Mouse (Mus musculus) heart, embryonic 13.5 days (tissue): ENCODE data around the gene Ost4. TPM values are rescaled to one million over a fixed set of nuclear protein-coding genes. Genes with fewer than 3 reads are reported as not detected.

Experiments used
- ATAC-seq: fragments of 200-750 bp; cut with Nextera tagmentation; 2 replicates; pipeline ENCODE4 v1.8.0; 2017; ENCODE audit warnings: moderate TSS enrichment; ENCODE audit not compliant: insufficient number of reproducible peaks, low FRiP score, low TSS enrichment; ENCODE audit errors: extremely low read depth
- H3K27ac ChIP-seq: fragments of 300-500 bp; sonication (generic); replicated peaks from 2 replicates; pipeline ENCODE4 v1.5.1; 2015; ENCODE audit warnings: moderate library complexity, mild to moderate bottlenecking, inconsistent platforms
- H3K27me3 ChIP-seq: fragments of 300-500 bp; sonication (generic); replicated peaks from 2 replicates; pipeline ENCODE4 v1.6.1; 2015; ENCODE audit warnings: mild to moderate bottlenecking, inconsistent platforms
- H3K36me3 ChIP-seq: fragments of 300-500 bp; sonication (generic); 2 replicates; pipeline ENCODE4 v1.6.1; 2015; ENCODE audit warnings: mild to moderate bottlenecking, inconsistent platforms
- H3K4me1 ChIP-seq: fragments of 300-500 bp; sonication (generic); 2 replicates; pipeline ENCODE4 v1.6.1; 2015; ENCODE audit warnings: inconsistent platforms
- H3K4me2 ChIP-seq: fragments of 300-500 bp; sonication (generic); 2 replicates; pipeline ENCODE4 v1.6.1; 2015; ENCODE audit warnings: inconsistent platforms, mild to moderate bottlenecking, moderate library complexity
- H3K4me3 ChIP-seq: fragments of 300-500 bp; sonication (generic); 2 replicates; pipeline ENCODE4 v1.5.1; 2015; ENCODE audit warnings: moderate library complexity, mild to moderate bottlenecking, inconsistent platforms
- H3K9ac ChIP-seq: fragments of 300-500 bp; sonication (generic); 2 replicates; pipeline ENCODE4 v1.6.1; 2015; ENCODE audit warnings: inconsistent platforms, mild to moderate bottlenecking, moderate library complexity
- H3K9me3 ChIP-seq: fragments of 300-500 bp; sonication (generic); 2 replicates; pipeline ENCODE4 v1.6.1; 2016; ENCODE audit warnings: inconsistent platforms
- WGBS: fragments of 180-500 bp; shearing (Covaris S2); methylation state at CpG from one replicate; pipeline ENCODE4 v1.1.7; 2015; ENCODE audit warnings: mixed read lengths; 5-methylcytosine and 5-hydroxymethylcytosine counted together
- polyA plus RNA-seq: library from polyadenylated mRNA; unstranded; fragments of >200 nt; fragmentation: Nextera tagmentation; extraction: Ambion mirVana; gene quantifications from 2 replicates; pipeline ENCODE4 v1.2.1, GENCODE M21; 2015

The Ost4 gene
- polyA plus RNA-seq: 421 and 441 TPM in 2 replicates

- peak within 1 kb of the TSS; percentile 94 for H3K9ac ChIP-seq
- peaks cover 71% of the 10 kb centered on the region for H3K4me1 ChIP-seq
Observed at GRCm38 (mm10) chr5:30907413-30908059, at the start of gene Ost4. Gene Ost4, minus strand, starts transcription at chr5:30907788.

GRCm38 (mm10) chr5:30955751-30956150, 48.2 kb upstream of the Ost4 start:
- Histone ChIP-seq H3K9ac (no peak overlapping the region), H3K27ac (no peak overlapping the region), H3K27me3 (no peaks in the 10 kb centered on the region), H3K4me1 (peaks cover 32% of the 10 kb centered on the region), H3K4me3 (no peak overlapping the region), H3K9me3 (no peaks in the 10 kb centered on the region), H3K4me2 (no peak overlapping the region), H3K36me3 (peaks cover 63% of the 10 kb centered on the region)
- WGBS: 89% methylated on average over 6 of the region's 6 CpGs
- no peak for ATAC-seq

More at GRCm38 (mm10) chr5:30907413-30908059, at the start of gene Ost4:
- peak within 1 kb of the TSS; percentile 83 for H3K4me3 ChIP-seq
- H3K36me3 ChIP-seq: peaks cover 37% of the 10 kb centered on the region
- peak within 1 kb of the TSS; percentile 99 for H3K27ac ChIP-seq
- WGBS: under 1% methylated on average over 58 of the region's 58 CpGs
- H3K9me3 ChIP-seq: no peaks in the 10 kb centered on the region
- peak; percentile 88 for ATAC-seq
- H3K27me3 ChIP-seq: no peaks in the 10 kb centered on the region
- H3K4me2 ChIP-seq: peak within 1 kb of the TSS; percentile 95

- WGBS: 91% methylated on average over 9 of the region's 9 CpGs
Observed at GRCm38 (mm10) chr5:30954556-30954955, 47.0 kb upstream of the Ost4 start.

DNA sequence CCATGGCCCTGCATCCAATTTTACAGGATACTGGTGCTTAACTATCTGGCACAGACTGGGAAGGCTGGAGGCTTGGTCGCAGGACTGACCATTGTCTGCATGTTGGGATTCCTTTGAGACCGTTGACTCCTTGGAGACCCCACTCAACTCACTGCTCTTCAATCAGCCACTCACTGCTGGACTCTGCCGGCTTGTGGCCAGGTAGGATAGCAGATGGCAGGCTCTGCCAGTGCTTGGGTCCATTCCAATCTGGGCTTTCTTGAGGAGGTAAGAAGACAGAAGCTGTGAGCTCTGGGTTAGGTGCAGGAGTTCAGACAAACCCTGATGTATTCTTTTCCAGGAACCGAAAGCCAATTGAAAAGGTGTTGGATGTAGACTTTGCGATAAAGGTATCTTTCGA, 46.5 kb upstream of the Ost4 start:
- no peak overlapping the region for H3K9ac ChIP-seq
- H3K4me2 ChIP-seq: no peak overlapping the region
- no peak overlapping the region for H3K4me3 ChIP-seq
- no peaks in the 10 kb centered on the region for H3K9me3 ChIP-seq
- H3K4me1 ChIP-seq: peaks cover 35% of the 10 kb centered on the region
- H3K27me3 ChIP-seq: no peaks in the 10 kb centered on the region
- no peak overlapping the region for H3K27ac ChIP-seq
- 92% methylated on average over 6 of the region's 6 CpGs for WGBS
- H3K36me3 ChIP-seq: peaks cover 63% of the 10 kb centered on the region
- no peak for ATAC-seq

More at GRCm38 (mm10) chr5:30954556-30954955, 47.0 kb upstream of the Ost4 start:
- Histone ChIP-seq H3K27ac (no peak overlapping the region), H3K4me2 (no peak overlapping the region), H3K27me3 (no peaks in the 10 kb centered on the region), H3K4me1 (peaks cover 36% of the 10 kb centered on the region), H3K4me3 (no peak overlapping the region), H3K9ac (no peak overlapping the region), H3K36me3 (peaks cover 63% of the 10 kb centered on the region), H3K9me3 (no peaks in the 10 kb centered on the region)
- no peak for ATAC-seq

- no peak for ATAC-seq
- no peak overlapping the region for H3K4me3 ChIP-seq
- WGBS: 75% methylated on average over 5 of the region's 5 CpGs
- peaks cover 23% of the 10 kb centered on the region for H3K4me1 ChIP-seq
- no peaks in the 10 kb centered on the region for H3K9me3 ChIP-seq
- no peak overlapping the region for H3K4me2 ChIP-seq
- no peak overlapping the region for H3K9ac ChIP-seq
- H3K36me3 ChIP-seq: peaks cover 48% of the 10 kb centered on the region
- H3K27ac ChIP-seq: no peak overlapping the region
- H3K27me3 ChIP-seq: no peaks in the 10 kb centered on the region
Observed at GRCm38 (mm10) chr5:30952551-30952950, 45.0 kb upstream of the Ost4 start.

DNA sequence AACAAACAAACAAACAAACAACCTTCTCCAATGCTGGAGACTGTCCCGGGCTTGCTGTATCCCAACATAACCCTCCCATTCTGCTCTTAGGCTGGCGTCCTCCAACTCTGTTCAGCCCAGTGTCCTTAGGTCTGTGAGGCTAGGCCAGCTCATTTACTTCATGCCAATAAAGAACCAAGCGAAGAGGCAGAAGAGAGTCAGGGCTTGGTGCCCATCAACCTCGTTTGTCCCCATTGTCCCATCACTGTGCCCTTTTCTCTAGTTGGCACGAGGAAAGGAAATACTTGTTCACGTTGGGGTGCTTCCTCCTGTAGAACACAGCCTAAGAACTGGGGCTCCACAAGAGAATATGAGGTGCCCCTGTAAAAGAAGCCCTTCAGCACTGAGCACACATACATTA, 44.1 kb upstream of the Ost4 start:
- Histone ChIP-seq H3K9me3 (no peaks in the 10 kb centered on the region), H3K36me3 (peaks cover 44% of the 10 kb centered on the region), H3K4me2 (no peak overlapping the region), H3K4me1 (peaks cover 20% of the 10 kb centered on the region), H3K27ac (no peak overlapping the region), H3K9ac (no peak overlapping the region), H3K27me3 (no peaks in the 10 kb centered on the region), H3K4me3 (no peak overlapping the region)
- ATAC-seq: no peak
- WGBS: 79% methylated on average over 6 of the region's 6 CpGs

DNA sequence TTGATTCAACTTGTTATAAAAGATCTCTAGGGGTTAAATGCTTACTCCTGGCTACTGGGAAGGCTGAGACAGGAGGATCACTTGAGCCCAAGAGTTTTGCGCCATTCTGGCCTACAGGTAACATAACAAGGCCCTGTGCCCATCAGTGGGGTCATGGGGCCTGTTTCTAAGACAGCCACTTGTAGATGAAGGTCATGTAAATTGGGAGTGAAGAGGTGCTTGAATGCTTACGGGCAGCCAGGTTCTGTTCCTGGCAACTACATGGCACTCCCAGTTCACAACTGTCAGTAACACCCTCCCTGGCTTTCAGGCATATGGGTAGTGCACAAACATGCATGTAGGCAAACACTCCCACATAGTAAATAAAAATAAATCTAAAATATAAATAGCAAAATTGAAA, 43.3 kb upstream of the Ost4 start:
- no peak overlapping the region for H3K4me3 ChIP-seq
- H3K27me3 ChIP-seq: peaks cover 5% of the 10 kb centered on the region
- no peak overlapping the region for H3K27ac ChIP-seq
- peaks cover 41% of the 10 kb centered on the region for H3K36me3 ChIP-seq
- WGBS: 71% methylated on average over 2 of the region's 2 CpGs
- no peak overlapping the region for H3K9ac ChIP-seq
- peak overlapping the region; percentile 90; the same call in 1 of the 2 replicates for H3K4me2 ChIP-seq
- peaks cover 20% of the 10 kb centered on the region for H3K4me1 ChIP-seq
- ATAC-seq: no peak
- H3K9me3 ChIP-seq: no peaks in the 10 kb centered on the region

DNA sequence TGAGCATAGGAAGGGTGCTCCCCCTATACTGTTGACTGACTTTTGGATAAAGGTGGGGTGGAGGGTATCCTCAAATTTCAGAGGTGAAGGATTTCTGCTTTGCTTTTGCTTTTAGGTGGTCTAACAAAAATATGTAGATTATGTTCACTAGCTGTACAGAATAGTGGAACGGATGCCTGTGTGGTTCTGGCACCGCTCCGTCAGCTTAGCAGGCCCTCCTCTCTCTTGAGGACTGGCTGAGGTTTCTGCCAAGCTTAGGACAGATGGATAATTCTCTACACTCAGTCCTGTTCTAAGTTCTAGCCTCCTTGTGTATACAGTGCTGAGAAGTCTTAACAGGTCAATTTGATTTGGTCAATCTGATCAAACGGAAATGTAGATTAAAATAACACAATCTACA, 42.9 kb upstream of the Ost4 start:
- Histone ChIP-seq H3K27ac (no peak overlapping the region), H3K9ac (peak overlapping the region; percentile 84), H3K4me2 (peak overlapping the region; percentile 90), H3K4me1 (peaks cover 24% of the 10 kb centered on the region), H3K36me3 (peaks cover 37% of the 10 kb centered on the region), H3K27me3 (peaks cover 10% of the 10 kb centered on the region), H3K9me3 (no peaks in the 10 kb centered on the region), H3K4me3 (peak overlapping the region; percentile 69)
- 65% methylated on average over 4 of the region's 4 CpGs for WGBS
- ATAC-seq: no peak

- ATAC-seq: peak; percentile 78
- peak overlapping the region; percentile 84 for H3K9ac ChIP-seq
- H3K36me3 ChIP-seq: peaks cover 30% of the 10 kb centered on the region
- peaks cover 16% of the 10 kb centered on the region for H3K27me3 ChIP-seq
- H3K27ac ChIP-seq: peak overlapping the region; percentile 58
- peak overlapping the region; percentile 90 for H3K4me2 ChIP-seq
- H3K9me3 ChIP-seq: no peaks in the 10 kb centered on the region
- H3K4me3 ChIP-seq: peak overlapping the region; percentile 69
- H3K4me1 ChIP-seq: peaks cover 31% of the 10 kb centered on the region
- under 1% methylated on average over 31 of the region's 31 CpGs for WGBS
Observed at GRCm38 (mm10) chr5:30949654-30950326, 42.2 kb upstream of the Ost4 start.

GRCm38 (mm10) chr5:30948620-30949019, 41.0 kb upstream of the Ost4 start:
- Histone ChIP-seq H3K27me3 (peaks cover 22% of the 10 kb centered on the region), H3K27ac (no peak overlapping the region), H3K9ac (no peak overlapping the region), H3K36me3 (peaks cover 18% of the 10 kb centered on the region), H3K9me3 (no peaks in the 10 kb centered on the region), H3K4me1 (peaks cover 31% of the 10 kb centered on the region), H3K4me2 (no peak overlapping the region), H3K4me3 (no peak overlapping the region)
- no peak for ATAC-seq
- WGBS: 75% methylated on average over 5 of the region's 5 CpGs

DNA sequence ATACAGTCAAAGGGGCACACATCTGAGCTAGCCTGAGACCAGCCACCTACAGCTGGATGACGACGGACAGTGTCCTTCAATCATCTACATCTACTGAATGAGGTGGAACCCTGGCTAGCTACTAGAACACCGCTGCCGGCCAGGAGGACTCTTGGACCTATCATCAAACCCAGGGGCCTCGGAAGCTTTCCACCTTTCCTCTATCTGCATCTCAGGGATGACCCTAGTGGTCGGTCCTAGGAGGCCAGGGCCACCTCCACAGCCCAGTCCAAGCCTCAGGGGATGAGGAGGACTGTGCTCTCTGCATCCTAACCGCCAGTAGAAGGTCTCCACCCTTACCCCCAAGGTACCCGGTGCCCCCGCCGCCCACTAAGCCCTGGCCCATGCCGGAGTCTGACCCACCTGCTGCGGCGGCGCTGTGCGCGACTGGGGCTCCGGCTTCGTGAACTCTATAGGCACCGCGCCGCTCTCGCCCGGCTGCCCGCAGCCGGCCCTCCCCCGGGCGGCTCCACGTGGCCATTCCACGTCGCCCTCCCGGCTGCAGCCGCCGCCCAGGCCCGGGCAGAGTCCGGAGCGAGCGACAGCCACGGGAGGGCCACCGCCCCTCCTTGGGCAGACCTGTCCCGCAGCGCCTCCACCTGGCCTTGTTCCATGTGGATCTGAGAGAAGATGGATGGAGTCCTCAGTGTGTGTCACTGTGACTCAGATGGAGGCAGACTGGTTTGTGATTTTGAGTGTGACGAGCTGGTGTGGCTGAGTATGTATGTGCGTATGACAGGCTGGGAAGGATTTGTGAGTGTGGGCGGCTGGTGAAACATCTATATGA, 37.6 kb upstream of the Ost4 start, which contains the start of gene Cgref1:
TSS of gene Cgref1 (minus strand) at position 636 of the 826 bp plus-strand sequence.
- Histone ChIP-seq H3K27ac (no peak within 1 kb of the TSS), H3K9ac (peak within 1 kb of the TSS; percentile 85), H3K36me3 (no peaks in the 10 kb centered on the region), H3K4me2 (peak within 1 kb of the TSS; percentile 88), H3K27me3 (peaks cover 22% of the 10 kb centered on the region), H3K4me3 (peak within 1 kb of the TSS; percentile 58), H3K4me1 (peaks cover 19% of the 10 kb centered on the region), H3K9me3 (no peaks in the 10 kb centered on the region)
- 7% methylated on average over 44 of the region's 44 CpGs for WGBS
- peak; percentile 35; the same call in 1 of the 2 replicates for ATAC-seq
